Mouse (Mus musculus): ENCODE results near the gene Stt3b.

The Stt3b gene

GRCm38 (mm10) chr9:115310346-115311222, at the start of gene Stt3b:
Gene Stt3b (minus strand): TSS chr9:115310421.
- Histone ChIP-seq H3K36me3 (ENCODE audit: insufficient read depth, low read length) (peaks cover 13% of the 10 kb centered on the region), H3K4me1 (replicated peaks; ENCODE audit: low read depth, low read length) (peaks cover 43% of the 10 kb centered on the region), H3K4me3 (replicated peaks; ENCODE audit: low read length) (peak within 1 kb of the TSS; percentile 97), H3K27me3 (ENCODE audit: insufficient read depth, low read length) (peaks cover 4% of the 10 kb centered on the region), H3K9me3 (ENCODE audit: low read length) (no peaks in the 10 kb centered on the region)
- TF ChIP-seq POU5F1 (IDR thresholded peaks at IDR 0.05; ENCODE audit: borderline replicate concordance, low read length) (no peak), CTCF (conservative IDR thresholded peaks at IDR 0.05; ENCODE audit: low read length) (no peak), NANOG (IDR thresholded peaks at IDR 0.05; ENCODE audit: borderline replicate concordance, low read length) (no peak)

DNA sequence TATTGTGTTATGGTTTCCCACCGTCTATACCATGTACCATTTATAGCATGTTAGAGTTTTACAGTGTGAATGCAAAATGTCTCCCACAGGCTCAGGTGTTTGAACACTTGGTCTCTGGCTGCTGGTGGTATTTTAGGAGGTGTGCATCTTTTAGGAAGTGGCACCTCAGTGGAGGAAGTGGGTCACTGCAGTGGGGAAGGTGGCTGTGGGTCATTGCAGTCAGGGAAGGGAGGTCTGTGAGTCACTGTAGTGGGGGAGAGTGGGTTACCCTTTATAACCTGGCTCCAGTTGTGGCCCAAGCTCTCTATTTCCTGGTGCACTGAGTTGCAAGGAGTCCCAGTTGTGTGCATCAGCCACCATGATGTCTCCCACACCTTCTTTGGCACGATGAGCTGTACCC, 48.2 kb upstream of the Stt3b start:
- Histone ChIP-seq H3K4me3 (replicated peaks; ENCODE audit: low read length) (no peak overlapping the region), H3K9me3 (ENCODE audit: low read length) (peaks cover 12% of the 10 kb centered on the region), H3K27me3 (ENCODE audit: insufficient read depth, low read length) (no peaks in the 10 kb centered on the region), H3K4me1 (replicated peaks; ENCODE audit: low read depth, low read length) (peaks cover 30% of the 10 kb centered on the region), H3K36me3 (ENCODE audit: insufficient read depth, low read length) (peaks cover 11% of the 10 kb centered on the region)
- no peak for TF ChIP-seq CTCF (conservative IDR thresholded peaks at IDR 0.05; ENCODE audit: low read length)
- no peak for TF ChIP-seq POU5F1 (IDR thresholded peaks at IDR 0.05; ENCODE audit: borderline replicate concordance, low read length)
- no peak for TF ChIP-seq NANOG (IDR thresholded peaks at IDR 0.05; ENCODE audit: borderline replicate concordance, low read length)

- no peak for TF ChIP-seq NANOG (IDR thresholded peaks at IDR 0.05; ENCODE audit: borderline replicate concordance, low read length)
- no peak for TF ChIP-seq CTCF (conservative IDR thresholded peaks at IDR 0.05; ENCODE audit: low read length)
- TF ChIP-seq POU5F1 (IDR thresholded peaks at IDR 0.05; ENCODE audit: borderline replicate concordance, low read length) = no peak
- H3K4me3 ChIP-seq (replicated peaks; ENCODE audit: low read length) = no peak overlapping the region
- no peaks in the 10 kb centered on the region for H3K27me3 ChIP-seq (ENCODE audit: insufficient read depth, low read length)
- peaks cover 30% of the 10 kb centered on the region for H3K4me1 ChIP-seq (replicated peaks; ENCODE audit: low read depth, low read length)
- peaks cover 11% of the 10 kb centered on the region for H3K36me3 ChIP-seq (ENCODE audit: insufficient read depth, low read length)
- peaks cover 8% of the 10 kb centered on the region for H3K9me3 ChIP-seq (ENCODE audit: low read length)
These were observed 47.8 kb upstream of the Stt3b start for GRCm38 (mm10) chr9:115357996-115358395.

GRCm38 (mm10) chr9:115356731-115357458, 46.7 kb upstream of the Stt3b start:
- H3K27me3 ChIP-seq (ENCODE audit: insufficient read depth, low read length) = no peaks in the 10 kb centered on the region
- peaks cover 11% of the 10 kb centered on the region for H3K36me3 ChIP-seq (ENCODE audit: insufficient read depth, low read length)
- H3K4me1 ChIP-seq (replicated peaks; ENCODE audit: low read depth, low read length) = peaks cover 28% of the 10 kb centered on the region
- peak overlapping the region; percentile 58 for H3K4me3 ChIP-seq (replicated peaks; ENCODE audit: low read length)
- peaks cover 5% of the 10 kb centered on the region for H3K9me3 ChIP-seq (ENCODE audit: low read length)
- TF ChIP-seq POU5F1 (IDR thresholded peaks at IDR 0.05; ENCODE audit: borderline replicate concordance, low read length) (no peak), CTCF (conservative IDR thresholded peaks at IDR 0.05; ENCODE audit: low read length) (no peak), NANOG (IDR thresholded peaks at IDR 0.05; ENCODE audit: borderline replicate concordance, low read length) (no peak)

- Histone ChIP-seq H3K27me3 (ENCODE audit: insufficient read depth, low read length) (no peaks in the 10 kb centered on the region), H3K9me3 (ENCODE audit: low read length) (peaks cover 5% of the 10 kb centered on the region), H3K36me3 (ENCODE audit: insufficient read depth, low read length) (peaks cover 11% of the 10 kb centered on the region), H3K4me1 (replicated peaks; ENCODE audit: low read depth, low read length) (peaks cover 28% of the 10 kb centered on the region), H3K4me3 (replicated peaks; ENCODE audit: low read length) (peak overlapping the region; percentile 58)
- TF ChIP-seq NANOG (IDR thresholded peaks at IDR 0.05; ENCODE audit: borderline replicate concordance, low read length) = no peak
- no peak for TF ChIP-seq CTCF (conservative IDR thresholded peaks at IDR 0.05; ENCODE audit: low read length)
These were observed 45.8 kb upstream of the Stt3b start for GRCm38 (mm10) chr9:115355972-115356371.

DNA sequence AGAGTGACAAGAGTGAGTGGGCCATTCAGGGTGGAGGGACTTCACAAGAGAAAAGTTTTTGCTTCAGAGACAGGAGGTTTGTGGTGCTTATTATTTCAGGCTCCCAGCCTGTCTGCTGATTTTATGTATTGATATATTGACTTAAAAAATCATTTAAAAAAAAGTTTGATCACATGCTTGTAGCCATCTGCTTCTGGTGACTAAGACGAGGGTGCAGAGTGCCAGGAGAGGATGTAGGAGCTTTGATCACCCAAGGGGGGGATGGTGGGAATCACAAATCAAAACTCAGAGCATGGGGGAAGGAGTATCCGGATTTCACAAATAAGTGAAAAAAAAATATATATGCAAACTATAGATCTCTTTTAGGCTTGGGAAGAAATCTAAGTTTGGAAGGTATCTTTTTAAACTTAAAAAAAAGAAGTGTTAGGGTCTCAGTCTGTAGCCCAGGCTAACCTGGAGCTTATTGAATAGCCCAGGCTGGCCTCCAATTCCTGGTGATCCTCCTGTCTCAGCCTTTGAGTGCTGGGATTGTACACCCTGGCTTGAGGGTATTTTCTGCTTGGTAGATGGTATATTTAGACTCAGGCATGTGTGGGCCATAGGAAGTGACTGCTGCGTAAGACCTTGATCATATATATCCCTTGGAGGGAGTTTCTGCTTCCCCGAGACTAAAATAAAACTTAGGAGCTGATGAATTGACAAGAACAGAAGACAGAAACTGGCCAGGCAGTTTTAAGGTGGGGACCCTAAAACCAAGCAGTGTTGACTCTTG, 39.7 kb upstream of the Stt3b start:
- peaks cover 1% of the 10 kb centered on the region for H3K4me1 ChIP-seq (replicated peaks; ENCODE audit: low read depth, low read length)
- no peaks in the 10 kb centered on the region for H3K9me3 ChIP-seq (ENCODE audit: low read length)
- H3K4me3 ChIP-seq (replicated peaks; ENCODE audit: low read length) = no peak overlapping the region
- TF ChIP-seq CTCF (conservative IDR thresholded peaks at IDR 0.05; ENCODE audit: low read length) (no peak), POU5F1 (IDR thresholded peaks at IDR 0.05; ENCODE audit: borderline replicate concordance, low read length) (no peak), NANOG (IDR thresholded peaks at IDR 0.05; ENCODE audit: borderline replicate concordance, low read length) (no peak)
- no peaks in the 10 kb centered on the region for H3K36me3 ChIP-seq (ENCODE audit: insufficient read depth, low read length)
- H3K27me3 ChIP-seq (ENCODE audit: insufficient read depth, low read length) = 0 out of 2 replicates have a peak, but pooled peaks cover 2% of the 10 kb centered on the region

- Histone ChIP-seq H3K4me3 (replicated peaks; ENCODE audit: low read length) (no peak overlapping the region), H3K4me1 (replicated peaks; ENCODE audit: low read depth, low read length) (no peaks in the 10 kb centered on the region), H3K36me3 (ENCODE audit: insufficient read depth, low read length) (no peaks in the 10 kb centered on the region), H3K27me3 (ENCODE audit: insufficient read depth, low read length) (peaks cover 6% of the 10 kb centered on the region; the same call in 1 of the 2 replicates), H3K9me3 (ENCODE audit: low read length) (no peaks in the 10 kb centered on the region)
- no peak for TF ChIP-seq NANOG (IDR thresholded peaks at IDR 0.05; ENCODE audit: borderline replicate concordance, low read length)
- TF ChIP-seq CTCF (conservative IDR thresholded peaks at IDR 0.05; ENCODE audit: low read length) = no peak
- TF ChIP-seq POU5F1 (IDR thresholded peaks at IDR 0.05; ENCODE audit: borderline replicate concordance, low read length) = no peak
These were observed 38.9 kb upstream of the Stt3b start for GRCm38 (mm10) chr9:115349106-115349505.

- Histone ChIP-seq H3K4me3 (replicated peaks; ENCODE audit: low read length) (no peak overlapping the region), H3K9me3 (ENCODE audit: low read length) (no peaks in the 10 kb centered on the region), H3K4me1 (replicated peaks; ENCODE audit: low read depth, low read length) (no peaks in the 10 kb centered on the region), H3K36me3 (ENCODE audit: insufficient read depth, low read length) (no peaks in the 10 kb centered on the region), H3K27me3 (ENCODE audit: insufficient read depth, low read length) (peaks cover 11% of the 10 kb centered on the region; the same call in 1 of the 2 replicates)
- TF ChIP-seq CTCF (conservative IDR thresholded peaks at IDR 0.05; ENCODE audit: low read length) = no peak
- no peak for TF ChIP-seq POU5F1 (IDR thresholded peaks at IDR 0.05; ENCODE audit: borderline replicate concordance, low read length)
- TF ChIP-seq NANOG (IDR thresholded peaks at IDR 0.05; ENCODE audit: borderline replicate concordance, low read length) = no peak
These were observed 34.7 kb upstream of the Stt3b start for GRCm38 (mm10) chr9:115344930-115345329.
